ENCODE assay signal across 8 mouse cellular contexts in genomic region chr11:50850989-50851601, GRCm38 (mm10). TPM values are rescaled to one million over a fixed set of nuclear protein-coding genes. Genes with fewer than 3 reads are reported as not detected.
DNase-seq lines count a peak whose midpoint lies in the region; ATAC-seq and TF ChIP-seq lines count a peak whose summit lies in the region.

No protein-coding gene starts in this region.

- WGBS in kidney, embryonic 14.5 days: under 1% methylated on average over 65 of the region's 72 CpGs
- WGBS in forebrain, embryonic 13.5 days: under 1% methylated on average over 57 of the region's 72 CpGs

- no peak overlapping the region for H3K27ac ChIP-seq in kidney, embryonic 14.5 days (ENCODE audit: low read depth, low read length)
- H3K27ac ChIP-seq in forebrain, embryonic 13.5 days: no peak overlapping the region

- no peak for DNase-seq in kidney, adult 8-10 months
- no peak for DNase-seq in Patski (ENCODE audit: low read depth, low spot score)
- peak; percentile 33 for DNase-seq in kidney, postnatal 10 days
- DNase-seq in neural tube, embryonic 10.5 days (ENCODE audit: extremely low spot score, low spot score): peak; percentile 52
- DNase-seq in urinary bladder, postnatal 10 days (ENCODE audit: low spot score): no peak

- no peaks in the 10 kb centered on the region for H3K9me3 ChIP-seq in kidney, embryonic 14.5 days (ENCODE audit: control insufficient read depth, low read length)
- H3K9me3 ChIP-seq in forebrain, embryonic 13.5 days (replicated peaks): no peaks in the 10 kb centered on the region

- peak overlapping the region; percentile 40; the same call in 1 of the 2 replicates for H3K9ac ChIP-seq in kidney, embryonic 14.5 days (ENCODE audit: low read depth, low read length)
- peak overlapping the region; percentile 54 for H3K9ac ChIP-seq in forebrain, embryonic 13.5 days

- in situ Hi-C loops in Patski (cut with MboI; ENCODE audit: low pct_unique_long_range_greater_than_20kb): no loop called here

- peaks cover 45% of the 10 kb centered on the region for H3K27me3 ChIP-seq in kidney, embryonic 14.5 days (ENCODE audit: control insufficient read depth, insufficient read depth, low read length)
- peaks cover 62% of the 10 kb centered on the region for H3K27me3 ChIP-seq in Patski
- H3K27me3 ChIP-seq in forebrain, embryonic 13.5 days: peaks cover 64% of the 10 kb centered on the region

- H3K36me3 ChIP-seq in kidney, embryonic 14.5 days (ENCODE audit: control insufficient read depth, insufficient read depth, low read length): no peaks in the 10 kb centered on the region
- no peaks in the 10 kb centered on the region for H3K36me3 ChIP-seq in forebrain, embryonic 13.5 days (ENCODE audit: poor library complexity, severe bottlenecking)

- CTCF ChIA-PET in Patski (lab: Charles Lee): no interaction called here

- peak overlapping the region; percentile 44 for H3K4me3 ChIP-seq in kidney, embryonic 14.5 days (ENCODE audit: low read length)
- H3K4me3 ChIP-seq in forebrain, embryonic 13.5 days: peak overlapping the region; percentile 47

- peak; percentile 71; the same call in 1 of the 2 replicates for ATAC-seq in kidney, embryonic 14.5 days (ENCODE audit: low FRiP score, low TSS enrichment)
- ATAC-seq in Patski: peak; percentile 31
- no peak; the same call in 1 of the 2 replicates for ATAC-seq in forebrain, embryonic 13.5 days
- ATAC-seq in activated CD4-positive, CD25-positive, alpha-beta regulatory T cell, adult 4 months: no peak

- POLR2A ChIA-PET in Patski (lab: Charles Lee): no interaction called here

- H3K4me1 ChIP-seq in kidney, embryonic 14.5 days (ENCODE audit: control insufficient read depth, insufficient read depth, low read length): peaks cover 12% of the 10 kb centered on the region
- peaks cover 13% of the 10 kb centered on the region for H3K4me1 ChIP-seq in forebrain, embryonic 13.5 days

- TF ChIP-seq CTCF in Patski (IDR thresholded peaks at IDR 0.05): no peak

- peak overlapping the region; percentile 87 for H3K4me2 ChIP-seq in kidney, embryonic 14.5 days (replicated peaks; ENCODE audit: low read depth, low read length)
- H3K4me2 ChIP-seq in forebrain, embryonic 13.5 days: peak overlapping the region; percentile 88

RNA-seq across cellular contexts. Expression of gene Grm6, which starts 0.6 kb away (rescaled TPM):
- not detected in 2 replicates for polyA plus RNA-seq in kidney, embryonic 14.5 days (2014; fragmentation: Nextera tagmentation; extraction: Ambion mirVana)
- polyA plus RNA-seq in Patski (2021): not detected
- polyA plus RNA-seq in forebrain, embryonic 13.5 days (2015; fragmentation: Nextera tagmentation; extraction: Ambion mirVana): not detected in 2 replicates
- not detected for polyA plus RNA-seq in activated CD4-positive, CD25-positive, alpha-beta regulatory T cell, adult 4 months (2017; shearing (Covaris generic))

RNA-seq across cellular contexts. Expression of gene Zfp879, which starts 9.7 kb away (rescaled TPM):
- 0.31 and 0.76 TPM in 2 replicates for polyA plus RNA-seq in kidney, embryonic 14.5 days (2014; fragmentation: Nextera tagmentation; extraction: Ambion mirVana)
- 4.0 TPM for polyA plus RNA-seq in Patski (2021)
- 1.1 and 1.5 TPM in 2 replicates for polyA plus RNA-seq in forebrain, embryonic 13.5 days (2015; fragmentation: Nextera tagmentation; extraction: Ambion mirVana)
- not detected for polyA plus RNA-seq in activated CD4-positive, CD25-positive, alpha-beta regulatory T cell, adult 4 months (2017; shearing (Covaris generic))

RNA-seq across cellular contexts. Expression of gene Zfp354c, which starts 23.6 kb away (rescaled TPM):
- 18.8 and 35.7 TPM in 2 replicates for polyA plus RNA-seq in kidney, embryonic 14.5 days (2014; fragmentation: Nextera tagmentation; extraction: Ambion mirVana)
- polyA plus RNA-seq in Patski (2021): 21.1 TPM
- polyA plus RNA-seq in forebrain, embryonic 13.5 days (2015; fragmentation: Nextera tagmentation; extraction: Ambion mirVana): 44.2 and 45.2 TPM in 2 replicates
- polyA plus RNA-seq in activated CD4-positive, CD25-positive, alpha-beta regulatory T cell, adult 4 months (2017; shearing (Covaris generic)): 1 to 10 TPM in 1 of 2 experiments, under 1 TPM in 1; 0.79 to 3.2 TPM

RNA-seq across cellular contexts. Expression of gene Zfp454, which starts 36.4 kb away (rescaled TPM):
- polyA plus RNA-seq in kidney, embryonic 14.5 days (2014; fragmentation: Nextera tagmentation; extraction: Ambion mirVana): 8.3 and 9.5 TPM in 2 replicates
- 3.9 TPM for polyA plus RNA-seq in Patski (2021)
- 16.7 and 17.6 TPM in 2 replicates for polyA plus RNA-seq in forebrain, embryonic 13.5 days (2015; fragmentation: Nextera tagmentation; extraction: Ambion mirVana)
- not detected for polyA plus RNA-seq in activated CD4-positive, CD25-positive, alpha-beta regulatory T cell, adult 4 months (2017; shearing (Covaris generic))

Comparison
In these comparisons a context has a peak if more than half of its experiments do, and no peak if none do; other contexts are left out.
1. DNase-seq: peak in kidney, postnatal 10 days (single experiment) and neural tube, embryonic 10.5 days (single experiment); none in kidney, adult 8-10 months (0 of 2), Patski (single experiment) and urinary bladder, postnatal 10 days (single experiment).
2. ATAC-seq: peak in kidney, embryonic 14.5 days (single experiment) and Patski (single experiment); none in forebrain, embryonic 13.5 days (single experiment) and activated CD4-positive, CD25-positive, alpha-beta regulatory T cell, adult 4 months (single experiment).